Mouse (Mus musculus) thymus, adult 2 months (tissue): ENCODE measurements at regions not wholly inside any gene's neighbourhood (a gene's known extent, or its start where the extent isn't known, plus 50 kb on each side); places are given as distances from the start of the nearest gene placed in this dataset.

Experiments used
- CTCF ChIP-seq: fragments of 200-500 bp; IDR thresholded peaks from 2 replicates; pipeline ENCODE4 v1.5.1; 2012; ENCODE audit warnings: mild to moderate bottlenecking, control low read depth, low read length, moderate library complexity, borderline replicate concordance; ENCODE audit not compliant: control insufficient read depth, poor library complexity, insufficient read depth; ENCODE audit errors: extremely low read depth
- POLR2A ChIP-seq: fragments of 200-500 bp; IDR thresholded peaks from 2 replicates; pipeline ENCODE4 v1.6.1; 2012; ENCODE audit warnings: mild to moderate bottlenecking, low read length, control low read depth, moderate library complexity; ENCODE audit not compliant: control insufficient read depth, poor library complexity, insufficient read depth; ENCODE audit errors: extremely low read depth

GRCm38 (mm10) chr9:33822574-33823394, 662.9 kb upstream of the Kirrel3 start:
- no peak for TF ChIP-seq POLR2A
- TF ChIP-seq CTCF: no peak
